Mouse (Mus musculus) thymus, adult 2 months (tissue): ENCODE measurements around the gene A930018P22Rik. TPM values are rescaled to one million over a fixed set of nuclear protein-coding genes. Genes with fewer than 3 reads are reported as not detected.
"Not testable (repeated sequence)": the region's sequence is repeated elsewhere in the genome, so short reads cannot be mapped to it uniquely, and the experiment has no call there.

Experiments used
- DNase-seq: peaks from one replicate; pipeline ENCODE4 v3.0.0; 2021
- H3K27ac ChIP-seq: fragments of 200-500 bp; 2 replicates; pipeline ENCODE4 v1.5.1; 2012; ENCODE audit warnings: low read length, control low read depth; ENCODE audit not compliant: control insufficient read depth, insufficient read depth
- H3K27me3 ChIP-seq: fragments of 200-500 bp; 2 replicates; pipeline ENCODE4 v1.6.1; 2012; ENCODE audit warnings: mild to moderate bottlenecking, low read length, moderate library complexity, mixed read lengths; ENCODE audit not compliant: control insufficient read depth, insufficient read depth
- H3K36me3 ChIP-seq: fragments of 200-500 bp; 2 replicates; pipeline ENCODE4 v1.6.1; 2012; ENCODE audit warnings: mild to moderate bottlenecking, low read length, moderate library complexity; ENCODE audit not compliant: control insufficient read depth, insufficient read depth
- H3K4me1 ChIP-seq: fragments of 200-500 bp; replicated peaks from 2 replicates; pipeline ENCODE4 v1.6.1; 2012; ENCODE audit warnings: low read length; ENCODE audit not compliant: control insufficient read depth, insufficient read depth
- H3K4me3 ChIP-seq: fragments of 200-500 bp; 2 replicates; pipeline ENCODE4 v1.5.1; 2012; ENCODE audit warnings: mild to moderate bottlenecking, low read length, control low read depth, moderate library complexity; ENCODE audit not compliant: control insufficient read depth, insufficient read depth
- CTCF ChIP-seq: fragments of 200-500 bp; IDR thresholded peaks from 2 replicates; pipeline ENCODE4 v1.5.1; 2012; ENCODE audit warnings: mild to moderate bottlenecking, control low read depth, low read length, moderate library complexity, borderline replicate concordance; ENCODE audit not compliant: control insufficient read depth, poor library complexity, insufficient read depth; ENCODE audit errors: extremely low read depth
- POLR2A ChIP-seq: fragments of 200-500 bp; IDR thresholded peaks from 2 replicates; pipeline ENCODE4 v1.6.1; 2012; ENCODE audit warnings: mild to moderate bottlenecking, low read length, control low read depth, moderate library complexity; ENCODE audit not compliant: control insufficient read depth, poor library complexity, insufficient read depth; ENCODE audit errors: extremely low read depth
- WGBS: fragments of 180-500 bp; shearing (Covaris S2); methylation state at CpG from one replicate; pipeline ENCODE4 v1.1.7; 2018; 5-methylcytosine and 5-hydroxymethylcytosine counted together
- polyA plus RNA-seq: library from polyadenylated mRNA; depleted of rRNA; stranded (reverse); fragments of >200 nt; gene quantifications from 2 replicates; pipeline ENCODE4 v1.2.3, GENCODE M21; 2012

A930018P22Rik gene
- polyA plus RNA-seq, 1 experiment = not detected

GRCm38 (mm10) chr2:104104800-104105199 is 17.8 kb upstream of the A930018P22Rik start:
- DNase-seq = no peak
- H3K27ac ChIP-seq = no peak overlapping the region
- H3K36me3 ChIP-seq = no peaks in the 10 kb centered on the region
- H3K27me3 ChIP-seq = no peaks in the 10 kb centered on the region
- WGBS = 82% methylated on average over 6 of the region's 6 CpGs
- TF ChIP-seq CTCF (no peak), POLR2A (no peak)
- no peak overlapping the region for H3K4me3 ChIP-seq
- no peaks in the 10 kb centered on the region for H3K4me1 ChIP-seq

- not testable (repeated sequence) for H3K27ac ChIP-seq, H3K36me3 ChIP-seq, DNase-seq, H3K27me3 ChIP-seq, H3K4me1 ChIP-seq, H3K4me3 ChIP-seq
- WGBS = 99% methylated on average over 2 of the region's 2 CpGs
Observed at GRCm38 (mm10) chr2:104109021-104109420, 13.5 kb upstream of the A930018P22Rik start.

- Histone ChIP-seq H3K27me3 (no peaks in the 10 kb centered on the region), H3K36me3 (no peaks in the 10 kb centered on the region), H3K4me3 (no peak overlapping the region), H3K27ac (no peak overlapping the region), H3K4me1 (no peaks in the 10 kb centered on the region)
- WGBS = 91% methylated on average over 2 of the region's 2 CpGs
- TF ChIP-seq POLR2A = no peak
- no peak for TF ChIP-seq CTCF
- no peak for DNase-seq
Observed at GRCm38 (mm10) chr2:104109528-104109927, 13.0 kb upstream of the A930018P22Rik start.

- Histone ChIP-seq H3K27me3 (no peaks in the 10 kb centered on the region), H3K4me1 (no peaks in the 10 kb centered on the region), H3K36me3 (no peaks in the 10 kb centered on the region), H3K4me3 (no peak overlapping the region), H3K27ac (no peak overlapping the region)
- WGBS = 68% methylated on average over 4 of the region's 4 CpGs
- no peak for DNase-seq
- TF ChIP-seq CTCF = no peak
- no peak for TF ChIP-seq POLR2A
Observed at GRCm38 (mm10) chr2:104110031-104110430, 12.5 kb upstream of the A930018P22Rik start.

- not testable (repeated sequence) for H3K27me3 ChIP-seq, H3K4me3 ChIP-seq, H3K4me1 ChIP-seq, H3K36me3 ChIP-seq, DNase-seq, H3K27ac ChIP-seq
- WGBS = no CpG with 5 or more reads among the region's 1 CpGs
Observed at GRCm38 (mm10) chr2:104111170-104111797, 11.3 kb upstream of the A930018P22Rik start.

GRCm38 (mm10) chr2:104113563-104113962 is 9.0 kb upstream of the A930018P22Rik start:
- DNase-seq, H3K27me3 ChIP-seq, H3K4me1 ChIP-seq, H3K27ac ChIP-seq, H3K4me3 ChIP-seq, H3K36me3 ChIP-seq: not testable (repeated sequence)

GRCm38 (mm10) chr2:104114898-104115297 is 7.7 kb upstream of the A930018P22Rik start:
- WGBS = 88% methylated on average over 3 of the region's 3 CpGs
- Histone ChIP-seq H3K4me1 (no peaks in the 10 kb centered on the region), H3K27me3 (no peaks in the 10 kb centered on the region), H3K36me3 (no peaks in the 10 kb centered on the region), H3K4me3 (no peak overlapping the region), H3K27ac (no peak overlapping the region)
- DNase-seq = no peak
- no peak for TF ChIP-seq POLR2A
- TF ChIP-seq CTCF = no peak

GRCm38 (mm10) chr2:104117173-104117572 is 5.4 kb upstream of the A930018P22Rik start:
- H3K4me1 ChIP-seq, H3K27me3 ChIP-seq, H3K27ac ChIP-seq, H3K36me3 ChIP-seq, DNase-seq, H3K4me3 ChIP-seq: not testable (repeated sequence)
